Mouse (Mus musculus) thymus, adult 2 months (tissue): ENCODE data around the gene Atg7.

Source experiments
- CTCF ChIP-seq: fragments of 200-500 bp; IDR thresholded peaks from 2 replicates; pipeline ENCODE4 v1.5.1; 2012; ENCODE audit warnings: mild to moderate bottlenecking, control low read depth, low read length, moderate library complexity, borderline replicate concordance; ENCODE audit not compliant: control insufficient read depth, poor library complexity, insufficient read depth; ENCODE audit errors: extremely low read depth
- POLR2A ChIP-seq: fragments of 200-500 bp; IDR thresholded peaks from 2 replicates; pipeline ENCODE4 v1.6.1; 2012; ENCODE audit warnings: mild to moderate bottlenecking, low read length, control low read depth, moderate library complexity; ENCODE audit not compliant: control insufficient read depth, poor library complexity, insufficient read depth; ENCODE audit errors: extremely low read depth

- TF ChIP-seq CTCF (no peak), POLR2A (no peak)
These were observed 253.4 kb downstream of the Atg7 start for GRCm38 (mm10) chr6:114896281-114896680.
